In the genomic region with DNA sequence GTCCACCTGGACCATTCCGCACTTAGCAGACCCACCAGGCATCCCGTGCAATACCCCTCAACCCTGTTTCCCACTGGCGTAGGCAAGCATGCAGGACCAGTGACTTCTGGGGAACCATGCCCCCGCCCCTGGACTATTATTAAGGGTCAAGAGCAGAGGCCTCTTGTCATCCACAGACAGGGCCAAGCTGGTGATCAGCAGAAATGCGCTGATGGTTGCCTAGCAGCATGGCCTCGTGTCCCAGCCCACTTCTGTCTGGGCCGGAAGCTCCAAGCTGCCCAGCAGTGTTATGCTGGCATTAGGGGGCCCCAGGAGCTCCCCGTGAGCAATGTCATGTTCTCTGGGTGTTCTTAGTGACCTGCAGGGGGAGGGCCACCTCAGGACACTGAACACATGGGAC, we compare ENCODE assay signal across 25 mouse cellular contexts. TPM values are rescaled to one million over a fixed set of nuclear protein-coding genes. Genes with fewer than 3 reads are reported as not detected.
DNase-seq lines count a peak whose midpoint lies in the region; ATAC-seq lines count a peak whose summit lies in the region.
"Had no signal": no experiment of that assay in that cellular context is flagged by ENCODE, and none has a peak within 500 bp of the region (broad histone marks: within the 10 kb centered on the region; RNA-seq: fewer than 3 reads in every experiment).

No protein-coding gene starts in this region.

- peaks cover 13% of the 10 kb centered on the region for H3K36me3 ChIP-seq in hindbrain, embryonic 10.5 days
- H3K36me3 ChIP-seq in hindbrain, embryonic 13.5 days: no peaks in the 10 kb centered on the region
- H3K36me3 ChIP-seq in kidney, embryonic 15.5 days: peaks cover 14% of the 10 kb centered on the region
- no peaks in the 10 kb centered on the region for H3K36me3 ChIP-seq in midbrain, embryonic 14.5 days (ENCODE audit: control insufficient read depth, insufficient read depth, low read length)

- H3K4me3 ChIP-seq in hindbrain, embryonic 10.5 days: no peak overlapping the region; the same call in 1 of the 2 replicates
- no peak overlapping the region for H3K4me3 ChIP-seq in hindbrain, embryonic 13.5 days
- H3K4me3 ChIP-seq in kidney, embryonic 15.5 days (replicated peaks): no peak overlapping the region
- no peak overlapping the region for H3K4me3 ChIP-seq in midbrain, embryonic 14.5 days (replicated peaks; ENCODE audit: low read depth, low read length)
- H3K4me3 ChIP-seq: forebrain, embryonic 10.5 days; forebrain, embryonic 13.5 days; heart, adult 2 months; heart, embryonic 13.5 days had no signal

- no peaks in the 10 kb centered on the region for H3K9me3 ChIP-seq in hindbrain, embryonic 10.5 days
- H3K9me3 ChIP-seq in hindbrain, embryonic 13.5 days: no peaks in the 10 kb centered on the region
- H3K9me3 ChIP-seq in kidney, embryonic 15.5 days (replicated peaks): no peaks in the 10 kb centered on the region
- no peaks in the 10 kb centered on the region for H3K9me3 ChIP-seq in midbrain, embryonic 14.5 days (ENCODE audit: control insufficient read depth, low read length)
- H3K9me3 ChIP-seq: forebrain, embryonic 10.5 days; forebrain, embryonic 13.5 days; heart, embryonic 13.5 days had no signal

- H3K9ac ChIP-seq in hindbrain, embryonic 13.5 days: no peak overlapping the region
- H3K9ac ChIP-seq in kidney, embryonic 15.5 days: no peak overlapping the region
- H3K9ac ChIP-seq in midbrain, embryonic 14.5 days (replicated peaks; ENCODE audit: low read length): no peak overlapping the region
- H3K9ac ChIP-seq: forebrain, embryonic 13.5 days; heart, embryonic 13.5 days; hindbrain, embryonic 14.5 days had no signal

- no peak overlapping the region for H3K4me2 ChIP-seq in hindbrain, embryonic 13.5 days
- no peak overlapping the region for H3K4me2 ChIP-seq in kidney, embryonic 15.5 days
- no peak overlapping the region for H3K4me2 ChIP-seq in midbrain, embryonic 14.5 days (ENCODE audit: low read length)
- H3K4me2 ChIP-seq: forebrain, embryonic 13.5 days; heart, embryonic 13.5 days; hindbrain, embryonic 14.5 days had no signal

- H3K27me3 ChIP-seq in hindbrain, embryonic 10.5 days (ENCODE audit: insufficient read depth, poor library complexity, severe bottlenecking): peaks cover 15% of the 10 kb centered on the region; the same call in 1 of the 2 replicates
- H3K27me3 ChIP-seq in hindbrain, embryonic 13.5 days: no peaks in the 10 kb centered on the region
- no peaks in the 10 kb centered on the region for H3K27me3 ChIP-seq in kidney, embryonic 15.5 days
- no peaks in the 10 kb centered on the region for H3K27me3 ChIP-seq in midbrain, embryonic 14.5 days (ENCODE audit: control insufficient read depth, insufficient read depth, low read length)
- H3K27me3 ChIP-seq: heart, embryonic 13.5 days had no signal

- peaks cover 60% of the 10 kb centered on the region for H3K4me1 ChIP-seq in hindbrain, embryonic 10.5 days (replicated peaks)
- peaks cover 20% of the 10 kb centered on the region for H3K4me1 ChIP-seq in hindbrain, embryonic 13.5 days (replicated peaks)
- H3K4me1 ChIP-seq in kidney, embryonic 15.5 days: peaks cover 15% of the 10 kb centered on the region
- H3K4me1 ChIP-seq in midbrain, embryonic 14.5 days (ENCODE audit: control insufficient read depth, insufficient read depth, low read length): 0 out of 2 replicates have a peak, but pooled peaks cover 7% of the 10 kb centered on the region

- ATAC-seq in hindbrain, embryonic 13.5 days (ENCODE audit: low FRiP score): no peak
- no peak for ATAC-seq in kidney, embryonic 15.5 days (replicated peaks; ENCODE audit: low FRiP score)
- ATAC-seq in midbrain, embryonic 14.5 days (ENCODE audit: low FRiP score, low TSS enrichment): no peak
- ATAC-seq: CD4-positive, CD25-positive, alpha-beta regulatory T cell, adult 4 months; forebrain, embryonic 13.5 days; forebrain, embryonic 16.5 days; hindbrain, postnatal 0 days; inflammation-experienced regulatory T-cells, adult 6 months had no signal

- peak overlapping the region; percentile 45; the same call in 1 of the 2 replicates for H3K27ac ChIP-seq in hindbrain, embryonic 10.5 days
- H3K27ac ChIP-seq in hindbrain, embryonic 13.5 days: no peak overlapping the region
- H3K27ac ChIP-seq in kidney, embryonic 15.5 days: no peak overlapping the region
- H3K27ac ChIP-seq in midbrain, embryonic 14.5 days (replicated peaks; ENCODE audit: low read depth, low read length): no peak overlapping the region
- H3K27ac ChIP-seq: forebrain, embryonic 10.5 days; forebrain, embryonic 13.5 days; heart, adult 2 months; heart, embryonic 13.5 days; hindbrain, embryonic 14.5 days; hindbrain, postnatal 0 days had no signal

- no peak for DNase-seq in hindbrain, embryonic 10.5 days (ENCODE audit: low spot score)
- DNase-seq in kidney, postnatal 25 days: peak; percentile 41 to 63
- DNase-seq in retina, embryonic 14.5 days (ENCODE audit: low spot score): peak; percentile 41
- no peak for DNase-seq in midbrain, embryonic 14.5 days
- DNase-seq: adrenal gland, adult 2 months; adrenal gland, postnatal 14 days; cerebellum, adult 11 months; cerebellum, adult 2 months; cerebellum, adult 9-11 months; cerebellum, postnatal 36 days; embryo, embryonic 11 days; gastrocnemius, postnatal 10 days; gastrocnemius, postnatal 36 days; heart, adult 2 months; heart, postnatal 14 days had no signal

- 77% methylated on average over 8 of the region's 8 CpGs for WGBS in hindbrain, embryonic 10.5 days
- 72% methylated on average over 8 of the region's 8 CpGs for WGBS in hindbrain, embryonic 13.5 days
- WGBS in kidney, embryonic 15.5 days: 71% methylated on average over 8 of the region's 8 CpGs
- WGBS in midbrain, embryonic 14.5 days: 78% methylated on average over 8 of the region's 8 CpGs

RNA-seq across cellular contexts. Expression of a gene that starts 25.9 kb away (rescaled TPM):
- polyA plus RNA-seq in hindbrain, embryonic 10.5 days (2016; fragmentation: Nextera tagmentation; extraction: Ambion mirVana): 9.7 and 11.4 TPM in 2 replicates
- polyA plus RNA-seq in hindbrain, embryonic 13.5 days (2015; fragmentation: Nextera tagmentation; extraction: Ambion mirVana): 2.9 and 4.1 TPM in 2 replicates
- polyA plus RNA-seq in kidney, embryonic 15.5 days (2015; fragmentation: Nextera tagmentation; extraction: Ambion mirVana): 19.3 and 23.6 TPM in 2 replicates
- polyA plus RNA-seq in midbrain, embryonic 14.5 days (2014; fragmentation: Nextera tagmentation; extraction: Ambion mirVana): 0.69 and 1.9 TPM in 2 replicates

RNA-seq across cellular contexts. Expression of a gene that starts 37.9 kb away (rescaled TPM):
- 3.7 and 4.1 TPM in 2 replicates for polyA plus RNA-seq in hindbrain, embryonic 10.5 days (2016; fragmentation: Nextera tagmentation; extraction: Ambion mirVana)
- polyA plus RNA-seq in hindbrain, embryonic 13.5 days (2015; fragmentation: Nextera tagmentation; extraction: Ambion mirVana): 3.6 and 3.8 TPM in 2 replicates
- polyA plus RNA-seq in kidney, embryonic 15.5 days (2015; fragmentation: Nextera tagmentation; extraction: Ambion mirVana): 4.3 and 5.1 TPM in 2 replicates
- 3.9 and 4.9 TPM in 2 replicates for polyA plus RNA-seq in midbrain, embryonic 14.5 days (2014; fragmentation: Nextera tagmentation; extraction: Ambion mirVana)

Comparison
In these comparisons a context has a peak if more than half of its experiments do, and no peak if none do; other contexts are left out.
1. DNase-seq: peak in kidney, postnatal 25 days (2 of 2) and retina, embryonic 14.5 days (single experiment); none in hindbrain, embryonic 10.5 days (single experiment) and midbrain, embryonic 14.5 days (single experiment).